Mouse (Mus musculus): ENCODE measurements around the gene Cd244a. TPM values are rescaled to one million over a fixed set of nuclear protein-coding genes. Genes with fewer than 3 reads are reported as not detected.

The Cd244a gene
- polyA plus RNA-seq, 1 experiment from 2014 or later: 1.4 TPM

DNA sequence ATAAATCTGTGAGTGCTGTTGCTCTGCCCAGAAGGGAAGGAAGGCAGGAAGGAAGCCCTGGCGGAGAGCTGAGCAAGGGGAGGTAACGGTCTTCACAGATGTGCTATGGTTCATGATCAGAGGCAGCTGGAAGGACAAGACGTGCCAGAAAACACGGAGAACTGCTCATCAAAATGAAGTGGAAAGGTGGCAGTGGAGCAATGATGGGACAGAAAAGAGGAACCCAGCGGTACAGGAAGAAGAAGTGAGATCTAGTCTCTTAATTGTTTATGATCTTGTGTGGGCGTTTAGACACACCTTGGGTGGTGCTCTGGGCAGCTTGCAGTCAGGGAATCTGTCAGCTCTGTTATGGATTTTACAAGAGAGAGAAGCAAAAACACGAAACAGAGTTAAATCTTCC is 7.7 kb upstream of the Cd244a start:
- Histone ChIP-seq H3K9ac (ENCODE audit: low read length) (no peak overlapping the region), H3K4me1 (ENCODE audit: control insufficient read depth, insufficient read depth, low read length) (no peaks in the 10 kb centered on the region), H3K9me3 (replicated peaks; ENCODE audit: control insufficient read depth, low read length) (no peaks in the 10 kb centered on the region), H3K4me2 (ENCODE audit: low read depth, low read length) (no peak overlapping the region), H3K36me3 (ENCODE audit: control insufficient read depth, insufficient read depth, low read length) (no peaks in the 10 kb centered on the region), H3K4me3 (replicated peaks; ENCODE audit: low read length) (no peak overlapping the region), H3K27ac (ENCODE audit: low read length) (no peak overlapping the region), H3K27me3 (ENCODE audit: control insufficient read depth, insufficient read depth, low read length) (no peaks in the 10 kb centered on the region)
- no peak for ATAC-seq (ENCODE audit: insufficient read depth, low FRiP score)
- 71% methylated on average over 7 of the region's 7 CpGs for WGBS

DNA sequence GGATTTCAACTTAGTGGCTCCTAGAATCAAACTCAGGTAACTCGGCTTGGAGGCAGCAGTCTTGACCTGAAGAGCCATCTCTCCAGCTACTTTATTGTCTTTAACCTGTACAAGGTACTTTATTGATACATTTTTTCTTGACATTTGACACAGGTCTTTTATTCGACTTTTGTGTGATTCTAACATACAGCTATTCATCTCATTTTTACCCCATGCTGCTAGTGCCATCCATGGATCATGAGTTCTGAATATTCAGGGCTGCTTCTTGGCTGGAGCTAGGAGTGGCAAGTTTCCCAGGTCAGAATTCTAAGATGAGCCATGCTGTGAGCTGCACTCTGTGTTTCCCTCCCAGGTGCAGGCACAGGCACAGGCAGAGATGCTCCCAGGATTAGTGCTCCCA is 6.8 kb upstream of the Cd244a start:
- 71% methylated on average over 2 of the region's 2 CpGs for WGBS
- Histone ChIP-seq H3K9ac (ENCODE audit: low read length) (no peak overlapping the region), H3K9me3 (replicated peaks; ENCODE audit: control insufficient read depth, low read length) (no peaks in the 10 kb centered on the region), H3K4me1 (ENCODE audit: control insufficient read depth, insufficient read depth, low read length) (no peaks in the 10 kb centered on the region), H3K27ac (ENCODE audit: low read length) (no peak overlapping the region), H3K36me3 (ENCODE audit: control insufficient read depth, insufficient read depth, low read length) (no peaks in the 10 kb centered on the region), H3K27me3 (ENCODE audit: control insufficient read depth, insufficient read depth, low read length) (no peaks in the 10 kb centered on the region), H3K4me3 (replicated peaks; ENCODE audit: low read length) (no peak overlapping the region), H3K4me2 (ENCODE audit: low read depth, low read length) (no peak overlapping the region)
- ATAC-seq (ENCODE audit: insufficient read depth, low FRiP score): 0 out of 2 replicates have a peak, but pooled peaks have one; percentile 25

DNA sequence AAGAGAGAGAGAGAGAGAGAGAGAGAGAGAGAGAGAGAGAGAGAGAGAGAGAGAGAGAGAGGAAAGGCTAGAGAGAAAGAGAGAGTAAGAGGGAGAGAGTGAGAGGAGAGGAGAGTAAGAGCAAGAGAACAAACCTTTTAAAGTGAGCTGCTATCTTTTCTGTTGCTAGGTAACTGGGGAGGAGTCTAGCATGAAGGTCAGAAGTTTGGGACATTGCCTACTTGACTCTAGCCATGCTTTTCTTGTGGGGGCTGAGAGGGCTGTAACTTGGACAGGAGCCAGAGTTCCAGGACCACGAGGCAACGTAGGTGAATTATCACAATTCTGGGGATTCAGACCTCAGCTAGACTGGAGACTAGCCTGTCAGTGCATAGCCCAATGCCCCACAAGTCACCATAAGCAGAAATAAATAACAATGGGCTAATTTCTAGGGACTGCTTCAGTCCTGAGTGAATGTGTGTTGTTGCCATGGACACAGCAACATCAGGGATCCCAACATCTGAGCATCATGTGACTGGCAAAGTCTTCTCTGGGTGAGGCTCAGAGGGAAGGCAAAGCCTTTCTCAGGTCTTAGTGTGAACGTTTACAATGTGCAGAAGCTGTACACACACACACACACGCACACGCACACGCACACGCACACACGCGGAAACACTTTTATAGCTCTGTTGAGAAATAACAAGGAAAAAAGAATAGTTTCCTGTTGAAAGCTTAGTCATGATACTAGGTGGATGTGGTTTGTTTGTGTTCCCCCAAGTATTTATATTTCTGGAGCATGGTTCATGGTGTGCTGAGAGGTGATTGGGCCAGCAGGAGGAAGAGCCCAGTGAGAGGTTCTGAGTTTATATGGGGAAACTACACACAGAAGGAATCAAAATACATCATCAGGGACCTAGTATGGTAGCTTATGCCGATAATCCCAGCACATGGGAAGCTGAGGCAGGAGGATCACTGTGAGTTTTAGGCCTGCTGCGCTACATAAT is 5.3 kb upstream of the Cd244a start:
- Histone ChIP-seq H3K27ac (ENCODE audit: low read length) (peak overlapping the region; percentile 29; the same call in 1 of the 2 replicates), H3K9ac (ENCODE audit: low read length) (no peak overlapping the region), H3K4me1 (ENCODE audit: control insufficient read depth, insufficient read depth, low read length) (no peaks in the 10 kb centered on the region), H3K4me3 (replicated peaks; ENCODE audit: low read length) (no peak overlapping the region), H3K36me3 (ENCODE audit: control insufficient read depth, insufficient read depth, low read length) (no peaks in the 10 kb centered on the region), H3K27me3 (ENCODE audit: control insufficient read depth, insufficient read depth, low read length) (no peaks in the 10 kb centered on the region), H3K9me3 (replicated peaks; ENCODE audit: control insufficient read depth, low read length) (no peaks in the 10 kb centered on the region), H3K4me2 (ENCODE audit: low read depth, low read length) (no peak overlapping the region)
- WGBS: 69% methylated on average over 11 of the region's 11 CpGs
- peak; percentile 75; the same call in 1 of the 2 replicates for ATAC-seq (ENCODE audit: insufficient read depth, low FRiP score)

DNA sequence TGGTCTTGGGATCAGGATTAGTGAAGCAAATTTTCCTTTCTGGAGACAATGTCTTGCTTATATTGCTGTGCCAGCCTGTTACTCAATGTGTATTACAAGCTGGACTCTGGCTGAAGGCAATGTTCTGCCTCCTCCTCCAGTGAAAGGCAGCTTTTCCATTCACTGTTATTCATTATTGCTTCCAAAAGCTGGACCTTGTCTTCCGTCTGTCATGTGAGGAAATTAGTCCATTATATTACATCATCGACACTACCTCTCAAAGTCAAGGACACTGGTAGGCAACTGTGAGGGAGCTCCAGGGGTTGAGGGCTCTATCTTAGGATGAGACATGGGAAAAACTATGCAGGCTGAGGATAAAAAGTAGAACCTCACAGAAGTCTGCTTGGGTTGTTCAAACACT is 2.6 kb upstream of the Cd244a start:
- H3K4me3 ChIP-seq (replicated peaks; ENCODE audit: low read length): no peak overlapping the region
- H3K9me3 ChIP-seq (replicated peaks; ENCODE audit: control insufficient read depth, low read length): no peaks in the 10 kb centered on the region
- no peak overlapping the region for H3K27ac ChIP-seq (ENCODE audit: low read length)
- H3K9ac ChIP-seq (ENCODE audit: low read length): no peak overlapping the region
- no peak overlapping the region for H3K4me2 ChIP-seq (ENCODE audit: low read depth, low read length)
- H3K4me1 ChIP-seq (ENCODE audit: control insufficient read depth, insufficient read depth, low read length): no peaks in the 10 kb centered on the region
- no peaks in the 10 kb centered on the region for H3K36me3 ChIP-seq (ENCODE audit: control insufficient read depth, insufficient read depth, low read length)
- WGBS: 78% methylated on average over 2 of the region's 2 CpGs
- ATAC-seq (ENCODE audit: insufficient read depth, low FRiP score): no peak
- H3K27me3 ChIP-seq (ENCODE audit: control insufficient read depth, insufficient read depth, low read length): no peaks in the 10 kb centered on the region

DNA sequence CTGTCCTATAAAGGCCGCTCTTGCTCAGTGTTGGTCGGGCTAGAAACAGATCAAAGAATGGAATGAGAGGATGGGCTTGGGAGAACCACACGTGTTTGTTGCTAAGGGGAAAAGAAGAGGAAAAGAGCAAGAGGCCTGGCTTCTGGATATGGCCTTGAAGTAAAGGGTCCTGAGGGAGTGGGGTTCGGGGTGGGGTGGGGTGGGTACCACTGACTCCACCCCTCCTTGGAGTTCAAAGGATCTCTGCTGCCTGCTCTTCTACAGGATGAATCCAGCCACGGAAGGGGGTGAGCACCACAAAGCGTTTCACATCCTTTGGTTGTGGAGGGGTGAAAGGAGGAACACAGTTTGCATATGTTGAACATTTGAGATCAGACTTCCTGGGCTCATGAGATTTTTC is 586 bp upstream of the Cd244a start:
- no peaks in the 10 kb centered on the region for H3K27me3 ChIP-seq (ENCODE audit: control insufficient read depth, insufficient read depth, low read length)
- H3K9me3 ChIP-seq (replicated peaks; ENCODE audit: control insufficient read depth, low read length): no peaks in the 10 kb centered on the region
- ATAC-seq (ENCODE audit: insufficient read depth, low FRiP score): no peak
- no peak overlapping the region for H3K27ac ChIP-seq (ENCODE audit: low read length)
- no peak overlapping the region for H3K4me3 ChIP-seq (replicated peaks; ENCODE audit: low read length)
- H3K4me2 ChIP-seq (ENCODE audit: low read depth, low read length): no peak overlapping the region
- no peak overlapping the region for H3K9ac ChIP-seq (ENCODE audit: low read length)
- 56% methylated on average over 6 of the region's 6 CpGs for WGBS
- H3K36me3 ChIP-seq (ENCODE audit: control insufficient read depth, insufficient read depth, low read length): no peaks in the 10 kb centered on the region
- no peaks in the 10 kb centered on the region for H3K4me1 ChIP-seq (ENCODE audit: control insufficient read depth, insufficient read depth, low read length)

DNA sequence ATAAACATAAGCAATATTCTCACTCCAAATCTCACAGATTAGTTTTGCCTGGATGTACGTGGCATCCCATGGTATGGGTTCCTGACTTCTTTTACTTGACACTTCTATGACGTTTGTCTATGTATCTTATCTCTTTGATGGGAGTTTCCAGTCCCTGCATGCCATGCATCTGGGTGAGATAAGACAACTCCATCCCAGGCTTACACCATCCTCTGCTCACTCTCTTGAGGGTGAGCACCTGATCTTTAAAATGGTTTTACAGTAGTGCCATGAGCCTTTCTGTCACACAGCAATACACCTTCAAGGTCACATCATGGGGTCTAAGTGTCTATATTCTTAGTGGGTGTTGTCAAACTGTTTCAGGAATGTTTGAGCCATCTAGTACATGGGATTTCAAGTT is 1.3 kb downstream of the Cd244a start:
- Histone ChIP-seq H3K27ac (ENCODE audit: low read length) (no peak overlapping the region), H3K9me3 (replicated peaks; ENCODE audit: control insufficient read depth, low read length) (no peaks in the 10 kb centered on the region), H3K9ac (ENCODE audit: low read length) (no peak overlapping the region), H3K4me3 (replicated peaks; ENCODE audit: low read length) (no peak overlapping the region), H3K4me2 (ENCODE audit: low read depth, low read length) (no peak overlapping the region), H3K27me3 (ENCODE audit: control insufficient read depth, insufficient read depth, low read length) (no peaks in the 10 kb centered on the region), H3K36me3 (ENCODE audit: control insufficient read depth, insufficient read depth, low read length) (no peaks in the 10 kb centered on the region), H3K4me1 (ENCODE audit: control insufficient read depth, insufficient read depth, low read length) (no peaks in the 10 kb centered on the region)
- WGBS: 57% methylated on average over 2 of the region's 2 CpGs
- ATAC-seq (ENCODE audit: insufficient read depth, low FRiP score): no peak

DNA sequence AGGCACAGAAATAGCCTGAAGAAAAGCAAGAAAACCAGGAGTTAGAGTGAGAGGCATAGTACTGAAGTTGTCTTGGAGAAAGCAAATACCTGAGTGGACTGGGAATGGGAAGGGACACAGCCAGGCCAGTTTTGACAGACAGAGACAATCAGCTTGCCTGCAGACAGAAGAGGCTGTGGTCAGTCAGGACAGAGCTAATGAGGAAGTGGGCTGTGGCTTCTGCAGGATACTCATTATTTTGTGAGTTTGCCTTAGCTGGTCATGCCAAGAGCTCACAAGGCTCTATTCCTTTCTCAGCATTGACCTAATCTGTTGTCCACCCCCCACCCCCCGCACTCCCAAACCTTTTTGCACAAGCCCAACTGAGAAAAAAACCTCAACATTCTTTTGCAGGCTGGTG is 2.2 kb downstream of the Cd244a start:
- ATAC-seq (ENCODE audit: insufficient read depth, low FRiP score): no peak
- H3K36me3 ChIP-seq (ENCODE audit: control insufficient read depth, insufficient read depth, low read length): no peaks in the 10 kb centered on the region

DNA sequence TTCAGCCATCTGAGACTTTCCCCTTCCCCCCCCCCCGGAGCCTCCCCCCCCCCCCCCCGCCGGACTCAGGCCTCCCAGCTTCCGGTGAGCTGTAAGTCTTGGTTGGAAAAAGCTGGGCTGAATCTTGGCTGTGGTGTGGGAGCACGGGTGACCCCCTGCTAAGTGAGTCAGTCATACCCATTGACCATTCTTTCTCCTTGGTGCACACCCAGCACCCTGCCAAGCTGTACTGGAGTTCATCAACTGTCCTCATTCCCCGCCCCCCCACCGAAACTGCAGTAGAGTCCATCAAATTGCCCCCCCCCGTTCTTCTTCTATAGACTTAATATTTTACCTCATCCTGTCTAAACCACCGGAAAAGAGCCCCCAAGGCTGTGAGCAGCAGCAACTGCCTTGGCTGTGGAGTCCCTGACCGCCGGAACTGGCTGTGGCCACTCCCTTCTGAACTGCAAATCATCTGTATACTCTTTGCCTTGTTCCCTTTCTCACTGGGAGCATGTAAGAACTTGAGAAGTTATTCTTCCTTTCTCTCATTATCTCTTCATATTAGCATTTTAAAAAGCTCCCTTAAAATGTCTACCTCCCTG is 2.7 kb downstream of the Cd244a start:
- no peaks in the 10 kb centered on the region for H3K36me3 ChIP-seq (ENCODE audit: control insufficient read depth, insufficient read depth, low read length)
- ATAC-seq (ENCODE audit: insufficient read depth, low FRiP score): no peak

More for the DNA sequence above, 2.2 kb downstream of the Cd244a start:
- Histone ChIP-seq H3K27me3 (ENCODE audit: control insufficient read depth, insufficient read depth, low read length) (no peaks in the 10 kb centered on the region), H3K4me1 (ENCODE audit: control insufficient read depth, insufficient read depth, low read length) (no peaks in the 10 kb centered on the region), H3K27ac (ENCODE audit: low read length) (no peak overlapping the region), H3K9me3 (replicated peaks; ENCODE audit: control insufficient read depth, low read length) (no peaks in the 10 kb centered on the region), H3K4me2 (ENCODE audit: low read depth, low read length) (no peak overlapping the region), H3K9ac (ENCODE audit: low read length) (no peak overlapping the region), H3K4me3 (replicated peaks; ENCODE audit: low read length) (no peak overlapping the region)
- 80% methylated on average over 1 of the region's 1 CpGs for WGBS

DNA sequence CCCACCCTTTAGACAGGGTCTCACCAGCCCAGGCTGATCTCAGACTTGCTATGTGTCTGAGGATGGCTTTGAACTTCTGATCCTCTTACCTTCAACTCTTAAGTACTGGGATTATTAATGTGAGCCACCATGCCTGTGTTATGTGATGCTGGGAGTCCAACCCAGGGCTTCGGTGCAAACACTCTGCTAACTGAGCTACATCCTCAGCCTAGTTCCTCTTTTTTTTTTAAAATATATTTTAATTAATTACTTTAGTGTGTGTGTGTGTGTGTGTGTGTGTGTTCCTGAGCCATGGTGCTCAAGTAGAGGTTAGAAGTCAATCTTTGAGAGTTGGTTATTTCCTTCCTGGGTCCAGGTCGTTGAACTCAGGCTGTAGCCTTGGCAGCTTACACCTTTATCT is 4.0 kb downstream of the Cd244a start:
- no peak overlapping the region for H3K27ac ChIP-seq (ENCODE audit: low read length)
- no peaks in the 10 kb centered on the region for H3K9me3 ChIP-seq (replicated peaks; ENCODE audit: control insufficient read depth, low read length)
- H3K4me3 ChIP-seq (replicated peaks; ENCODE audit: low read length): no peak overlapping the region
- no peaks in the 10 kb centered on the region for H3K4me1 ChIP-seq (ENCODE audit: control insufficient read depth, insufficient read depth, low read length)
- 65% methylated on average over 2 of the region's 2 CpGs for WGBS
- no peaks in the 10 kb centered on the region for H3K27me3 ChIP-seq (ENCODE audit: control insufficient read depth, insufficient read depth, low read length)
- H3K4me2 ChIP-seq (ENCODE audit: low read depth, low read length): no peak overlapping the region
- H3K9ac ChIP-seq (ENCODE audit: low read length): no peak overlapping the region
- H3K36me3 ChIP-seq (ENCODE audit: control insufficient read depth, insufficient read depth, low read length): no peaks in the 10 kb centered on the region
- ATAC-seq (ENCODE audit: insufficient read depth, low FRiP score): no peak

More for the DNA sequence above, 2.7 kb downstream of the Cd244a start:
- Histone ChIP-seq H3K4me2 (ENCODE audit: low read depth, low read length) (no peak overlapping the region), H3K9ac (ENCODE audit: low read length) (no peak overlapping the region), H3K27me3 (ENCODE audit: control insufficient read depth, insufficient read depth, low read length) (no peaks in the 10 kb centered on the region), H3K9me3 (replicated peaks; ENCODE audit: control insufficient read depth, low read length) (no peaks in the 10 kb centered on the region), H3K4me3 (replicated peaks; ENCODE audit: low read length) (no peak overlapping the region), H3K4me1 (ENCODE audit: control insufficient read depth, insufficient read depth, low read length) (no peaks in the 10 kb centered on the region), H3K27ac (ENCODE audit: low read length) (no peak overlapping the region)
- WGBS: 52% methylated on average over 7 of the region's 11 CpGs
